Mouse (Mus musculus) inflammation-experienced regulatory T-cells, adult 16 weeks (primary cell): ENCODE results near the gene Tmem217. TPM values are rescaled to one million over a fixed set of nuclear protein-coding genes. Genes with fewer than 3 reads are reported as not detected.

Experiments used
- polyA plus RNA-seq: library from polyadenylated mRNA; unstranded; fragments of 100-300 nt; shearing (Covaris generic); gene quantifications from one replicate; pipeline ENCODE4 v1.2.1, GENCODE M21; 2017

Tmem217 gene
- 5.2 TPM for polyA plus RNA-seq

GRCm38 (mm10) chr17:29552162-29552732 is at the start of gene Tmem217:
TSS of gene Tmem217 (minus strand) at chr17:29552385.

DNA sequence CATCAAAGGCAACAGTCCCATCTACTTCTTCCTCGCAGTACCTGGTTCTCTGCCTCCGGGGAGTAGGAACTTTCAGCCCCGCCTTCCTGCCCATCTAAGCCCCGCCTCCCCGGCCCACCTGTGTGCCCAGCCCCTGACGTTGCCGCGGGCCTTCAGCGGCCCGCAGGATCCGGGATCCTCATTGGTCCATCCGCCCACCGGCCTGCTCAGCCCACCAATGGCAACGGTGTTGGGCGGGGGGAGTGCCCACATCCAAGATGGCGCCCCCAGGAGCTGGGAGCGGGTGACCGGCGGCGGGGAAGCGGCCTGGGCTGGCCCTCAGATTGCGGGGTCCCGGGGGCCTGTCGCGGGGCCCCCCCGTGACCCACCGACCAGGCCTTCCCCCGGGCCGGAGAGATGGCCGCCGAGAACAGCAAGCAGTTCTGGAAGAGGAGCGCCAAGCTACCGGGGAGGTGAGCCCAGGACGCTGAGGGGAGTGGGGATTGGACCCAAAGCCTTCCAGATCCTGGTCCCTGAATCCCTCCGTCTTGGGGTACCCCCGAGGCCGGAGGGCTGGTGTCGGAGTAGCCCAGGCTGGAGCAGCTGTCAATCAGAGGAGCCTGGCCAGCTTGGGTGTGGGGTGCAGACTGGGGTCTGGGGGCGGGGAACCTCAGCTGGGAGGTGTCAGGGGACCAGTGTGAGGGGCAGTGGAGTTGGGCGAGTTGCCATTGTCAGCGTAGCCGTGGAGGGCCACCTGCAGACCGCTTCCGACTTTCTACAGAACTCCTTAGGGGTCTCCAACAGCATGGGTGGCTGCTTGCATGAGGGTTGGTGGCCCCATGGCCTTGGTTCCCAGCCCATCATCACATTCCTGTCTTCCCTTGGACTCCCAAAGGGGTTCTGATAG is 2.4 kb downstream of the Tmem217 start, which contains the start of the genes Gm17657 and Tbc1d22b:
Gene Gm17657 (minus strand): TSS at position 96 of the 886 bp plus-strand sequence.
Gene Tbc1d22b (plus strand): TSS at position 243 of the 886 bp plus-strand sequence.

DNA sequence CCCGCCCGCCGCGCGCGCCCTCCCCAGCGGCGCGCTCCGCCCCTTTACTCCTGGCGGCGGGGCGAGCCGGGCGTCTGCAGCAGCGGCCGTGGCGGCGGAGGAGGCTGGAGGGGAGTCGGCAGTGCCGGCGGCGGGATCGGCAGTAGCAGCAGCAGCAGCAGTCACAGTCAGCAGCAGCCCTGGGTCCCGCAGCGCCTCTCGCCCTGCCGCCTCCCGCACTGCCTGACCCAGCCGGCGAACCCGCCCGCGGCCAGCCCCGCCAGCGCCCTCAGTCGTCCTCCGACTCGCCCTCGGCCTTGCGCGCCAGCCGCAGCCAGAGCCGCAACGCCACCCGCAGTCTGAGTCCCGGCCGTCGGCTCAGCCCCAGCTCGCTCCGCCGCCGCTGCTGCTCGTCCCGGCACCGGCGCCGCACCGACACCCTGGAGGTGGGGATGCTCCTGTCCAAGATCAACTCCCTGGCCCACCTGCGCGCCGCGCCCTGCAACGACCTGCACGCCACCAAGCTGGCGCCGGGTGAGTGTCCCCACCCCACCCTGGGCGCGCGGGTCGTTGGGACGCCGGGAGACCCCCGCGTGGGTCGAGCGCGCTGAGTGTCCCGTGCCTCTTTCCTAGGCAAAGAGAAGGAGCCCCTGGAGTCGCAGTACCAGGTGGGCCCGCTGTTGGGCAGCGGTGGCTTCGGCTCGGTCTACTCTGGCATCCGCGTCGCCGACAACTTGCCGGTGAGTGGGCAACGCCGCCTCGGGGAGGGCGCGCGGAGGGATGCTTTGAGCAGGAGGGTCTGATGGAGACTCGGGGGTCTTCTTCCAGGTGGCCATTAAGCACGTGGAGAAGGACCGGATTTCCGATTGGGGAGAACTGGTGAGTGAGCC is 61.2 kb downstream of the Tmem217 start, which contains the start of gene Pim1:
Gene Pim1 (plus strand): TSS at position 41 of the 869 bp plus-strand sequence.

Other genes starting within 250 kb of the Tmem217 start
- not detected for gene Pi16, start 234.7 kb downstream of the Tmem217 start, polyA plus RNA-seq
- 4.8 TPM for gene Mtch1, start 204.5 kb downstream of the Tmem217 start, polyA plus RNA-seq
- 3.1 TPM for gene Fgd2, start 191.5 kb downstream of the Tmem217 start, polyA plus RNA-seq
- gene Pim1, start 61.6 kb downstream of the Tmem217 start, polyA plus RNA-seq: 34.1 TPM
- not detected for gene Gm17657, start 2.7 kb downstream of the Tmem217 start, polyA plus RNA-seq
- gene Tbc1d22b, start 2.6 kb downstream of the Tmem217 start, polyA plus RNA-seq: 33.6 TPM
- 61.8 TPM for gene Rnf8, start 62.4 kb upstream of the Tmem217 start, polyA plus RNA-seq
- 6.4 TPM for gene Gm28043, start 62.5 kb upstream of the Tmem217 start, polyA plus RNA-seq
- gene Cmtr1, start 108.2 kb upstream of the Tmem217 start, polyA plus RNA-seq: 302 TPM
- gene Ccdc167, start 164.7 kb upstream of the Tmem217 start, polyA plus RNA-seq: 11.7 TPM